Mouse (Mus musculus) liver, postnatal 0 days (tissue): Measurements from ENCODE around the gene Mrgprh. TPM values are rescaled to one million over a fixed set of nuclear protein-coding genes. Genes with fewer than 3 reads are reported as not detected.

ENCODE experiments used
- ATAC-seq: fragments of 200-750 bp; cut with Nextera tagmentation; 2 replicates; pipeline ENCODE4 v1.8.0; 2017; ENCODE audit warnings: mild to moderate bottlenecking, moderate library complexity
- DNase-seq: peaks from one replicate; pipeline ENCODE4 v3.0.0-alpha.2; 2016
- H3K27ac ChIP-seq: fragments of 300-500 bp; sonication (generic); 2 replicates; pipeline ENCODE4 v1.5.1; 2014; ENCODE audit warnings: antibody characterized with exemption, moderate library complexity, mild to moderate bottlenecking, low read depth
- H3K27me3 ChIP-seq: fragments of 300-500 bp; sonication (generic); 2 replicates; pipeline ENCODE4 v1.6.1; 2014; ENCODE audit warnings: low read length, control low read depth, mixed read lengths; ENCODE audit not compliant: insufficient read depth
- H3K36me3 ChIP-seq: fragments of 300-500 bp; sonication (generic); replicated peaks from 2 replicates; pipeline ENCODE4 v1.6.1; 2014; ENCODE audit warnings: mild to moderate bottlenecking, control low read depth, low read length, moderate library complexity, mixed read lengths; ENCODE audit not compliant: insufficient read depth
- H3K4me1 ChIP-seq: fragments of 300-500 bp; sonication (generic); 2 replicates; pipeline ENCODE4 v1.6.1; 2014; ENCODE audit warnings: antibody characterized with exemption, mild to moderate bottlenecking, control low read depth; ENCODE audit not compliant: insufficient read depth
- H3K4me2 ChIP-seq: fragments of 300-500 bp; sonication (generic); 2 replicates; pipeline ENCODE4 v1.6.1; 2014; ENCODE audit warnings: low read depth, mild to moderate bottlenecking, low read length, moderate library complexity, mixed read lengths
- H3K4me3 ChIP-seq: fragments of 300-500 bp; sonication (generic); 2 replicates; pipeline ENCODE4 v1.5.1; 2014; ENCODE audit warnings: low read depth, low read length
- H3K9ac ChIP-seq: fragments of 300-500 bp; sonication (generic); replicated peaks from 2 replicates; pipeline ENCODE4 v1.6.1; 2014; ENCODE audit warnings: mild to moderate bottlenecking, moderate library complexity
- H3K9me3 ChIP-seq: fragments of 300-500 bp; sonication (generic); 2 replicates; pipeline ENCODE4 v1.6.1; 2016; ENCODE audit warnings: mild to moderate bottlenecking, control low read depth, low read length, mixed read lengths
- CTCF ChIP-seq: sonication (generic); IDR thresholded peaks from 2 replicates; pipeline ENCODE4 v1.5.1; 2016; ENCODE audit warnings: antibody characterized with exemption, low read depth
- EP300 ChIP-seq: IDR thresholded peaks from 2 replicates; pipeline ENCODE4 v1.6.1; 2016; ENCODE audit warnings: antibody characterized with exemption, low read depth, mild to moderate bottlenecking
- WGBS: fragments of 180-500 bp; shearing (Covaris S2); extraction: QIAGEN DNeasy Blood & Tissue Kit; methylation state at CpG from one replicate; pipeline ENCODE4 v1.1.7; 2014; ENCODE audit not compliant: insufficient replicate concordance; 5-methylcytosine and 5-hydroxymethylcytosine counted together
- polyA plus RNA-seq: library from polyadenylated mRNA; unstranded; fragments of >200 nt; fragmentation: Nextera tagmentation; extraction: Ambion mirVana; gene quantifications from 2 replicates; pipeline ENCODE4 v1.2.1, GENCODE M21; 2015

The Mrgprh gene
- polyA plus RNA-seq, 1 experiment from 2014 or later, result not detected

GRCm38 (mm10) chr17:12839475-12840267 lies 36.2 kb upstream of the Mrgprh start:
- H3K9me3 ChIP-seq, result no peaks in the 10 kb centered on the region
- no peaks in the 10 kb centered on the region for H3K36me3 ChIP-seq
- 68% methylated on average over 10 of the region's 10 CpGs for WGBS
- no peaks in the 10 kb centered on the region for H3K27me3 ChIP-seq
- no peak for TF ChIP-seq CTCF
- no peak for TF ChIP-seq EP300
- H3K4me1 ChIP-seq, result no peaks in the 10 kb centered on the region
- ATAC-seq (no peak), DNase-seq (no peak)
- no peak overlapping the region for H3K9ac ChIP-seq
- H3K4me3 ChIP-seq, result no peak overlapping the region
- H3K27ac ChIP-seq, result no peak overlapping the region
- no peak overlapping the region for H3K4me2 ChIP-seq

- no peak for ATAC-seq
- no peaks in the 10 kb centered on the region for H3K4me1 ChIP-seq
- WGBS, result 49% methylated on average over 6 of the region's 6 CpGs
Measured at GRCm38 (mm10) chr17:12843826-12844225, 32.0 kb upstream of the Mrgprh start.

GRCm38 (mm10) chr17:12844540-12844939 lies 31.3 kb upstream of the Mrgprh start:
- H3K9me3 ChIP-seq, result no peaks in the 10 kb centered on the region
- WGBS, result 84% methylated on average over 4 of the region's 4 CpGs
- no peak overlapping the region for H3K9ac ChIP-seq
- no peak overlapping the region for H3K4me3 ChIP-seq
- H3K36me3 ChIP-seq, result no peaks in the 10 kb centered on the region
- no peak overlapping the region for H3K27ac ChIP-seq
- no peak overlapping the region for H3K4me2 ChIP-seq
- DNase-seq (no peak), ATAC-seq (no peak)
- H3K27me3 ChIP-seq, result no peaks in the 10 kb centered on the region
- TF ChIP-seq CTCF (no peak), EP300 (no peak)
- no peaks in the 10 kb centered on the region for H3K4me1 ChIP-seq

More at GRCm38 (mm10) chr17:12843826-12844225, 32.0 kb upstream of the Mrgprh start:
- Histone ChIP-seq H3K4me3 (no peak overlapping the region), H3K4me2 (no peak overlapping the region), H3K9me3 (no peaks in the 10 kb centered on the region), H3K36me3 (no peaks in the 10 kb centered on the region), H3K27me3 (no peaks in the 10 kb centered on the region), H3K9ac (no peak overlapping the region), H3K27ac (no peak overlapping the region)
- DNase-seq, result no peak
- TF ChIP-seq EP300, result no peak
- no peak for TF ChIP-seq CTCF

GRCm38 (mm10) chr17:12845862-12846261 lies 30.0 kb upstream of the Mrgprh start:
- Histone ChIP-seq H3K27ac (no peak overlapping the region), H3K9ac (no peak overlapping the region), H3K4me3 (no peak overlapping the region), H3K9me3 (no peaks in the 10 kb centered on the region), H3K27me3 (no peaks in the 10 kb centered on the region), H3K4me2 (no peak overlapping the region), H3K36me3 (no peaks in the 10 kb centered on the region), H3K4me1 (no peaks in the 10 kb centered on the region)
- 49% methylated on average over 5 of the region's 5 CpGs for WGBS
- DNase-seq (no peak), ATAC-seq (no peak)
- TF ChIP-seq EP300, result no peak
- no peak for TF ChIP-seq CTCF

GRCm38 (mm10) chr17:12846474-12846873 lies 29.4 kb upstream of the Mrgprh start:
- TF ChIP-seq EP300 (no peak), CTCF (no peak)
- no peaks in the 10 kb centered on the region for H3K4me1 ChIP-seq
- H3K9me3 ChIP-seq, result no peaks in the 10 kb centered on the region
- H3K27me3 ChIP-seq, result no peaks in the 10 kb centered on the region
- DNase-seq (no peak), ATAC-seq (peak; percentile 41; the same call in 1 of the 2 replicates)
- no peak overlapping the region for H3K4me3 ChIP-seq
- no peak overlapping the region for H3K9ac ChIP-seq
- H3K36me3 ChIP-seq, result no peaks in the 10 kb centered on the region
- WGBS, result 65% methylated on average over 5 of the region's 5 CpGs
- no peak overlapping the region for H3K27ac ChIP-seq
- no peak overlapping the region for H3K4me2 ChIP-seq

GRCm38 (mm10) chr17:12847736-12848135 lies 28.1 kb upstream of the Mrgprh start:
- Histone ChIP-seq H3K4me3 (no peak overlapping the region), H3K36me3 (no peaks in the 10 kb centered on the region), H3K9me3 (no peaks in the 10 kb centered on the region), H3K27me3 (no peaks in the 10 kb centered on the region), H3K27ac (no peak overlapping the region), H3K9ac (no peak overlapping the region), H3K4me2 (no peak overlapping the region), H3K4me1 (no peaks in the 10 kb centered on the region)
- TF ChIP-seq EP300 (no peak), CTCF (no peak)
- DNase-seq, result no peak
- ATAC-seq, result no peak
- WGBS, result 65% methylated on average over 4 of the region's 4 CpGs
